Mouse (Mus musculus) embryonic facial prominence, embryonic 12.5 days (tissue): ENCODE data around the gene Mrps16. TPM values are rescaled to one million over a fixed set of nuclear protein-coding genes. Genes with fewer than 3 reads are reported as not detected.

Source experiments
- ATAC-seq: fragments of 200-750 bp; cut with Nextera tagmentation; 2 replicates; pipeline ENCODE4 v1.8.0; 2017; ENCODE audit not compliant: insufficient number of reproducible peaks, insufficient read depth, low FRiP score, low TSS enrichment
- H3K27ac ChIP-seq: fragments of 300-500 bp; sonication (generic); 2 replicates; pipeline ENCODE4 v1.5.1; 2016; ENCODE audit warnings: mild to moderate bottlenecking
- H3K27me3 ChIP-seq: fragments of 300-500 bp; sonication (generic); 2 replicates; pipeline ENCODE4 v1.6.1; 2016; ENCODE audit warnings: mild to moderate bottlenecking, moderate library complexity
- H3K36me3 ChIP-seq: fragments of 300-500 bp; sonication (generic); 2 replicates; pipeline ENCODE4 v1.6.1; 2016; ENCODE audit warnings: mild to moderate bottlenecking
- H3K4me1 ChIP-seq: fragments of 300-500 bp; sonication (generic); 2 replicates; pipeline ENCODE4 v1.6.1; 2016
- H3K4me2 ChIP-seq: fragments of 300-500 bp; sonication (generic); replicated peaks from 2 replicates; pipeline ENCODE4 v1.6.1; 2016; ENCODE audit warnings: mild to moderate bottlenecking, moderate library complexity
- H3K4me3 ChIP-seq: fragments of 300-500 bp; sonication (generic); 2 replicates; pipeline ENCODE4 v1.5.1; 2016; ENCODE audit warnings: mild to moderate bottlenecking
- H3K9ac ChIP-seq: fragments of 300-500 bp; sonication (generic); 2 replicates; pipeline ENCODE4 v1.6.1; 2016; ENCODE audit warnings: mild to moderate bottlenecking, moderate library complexity
- H3K9me3 ChIP-seq: fragments of 300-500 bp; sonication (generic); 2 replicates; pipeline ENCODE4 v1.6.1; 2016; ENCODE audit warnings: mild to moderate bottlenecking, moderate library complexity
- WGBS: fragments of 180-500 bp; shearing (Covaris S2); methylation state at CpG from one replicate; pipeline ENCODE4 v1.1.7; 2016; 5-methylcytosine and 5-hydroxymethylcytosine counted together
- polyA plus RNA-seq: library from polyadenylated mRNA; unstranded; fragments of >200 nt; fragmentation: Nextera tagmentation; extraction: Ambion mirVana; gene quantifications from 2 replicates; pipeline ENCODE4 v1.2.1, GENCODE M21; 2016

Mrps16 gene
- polyA plus RNA-seq = 87.4 and 91.6 TPM in 2 replicates

DNA sequence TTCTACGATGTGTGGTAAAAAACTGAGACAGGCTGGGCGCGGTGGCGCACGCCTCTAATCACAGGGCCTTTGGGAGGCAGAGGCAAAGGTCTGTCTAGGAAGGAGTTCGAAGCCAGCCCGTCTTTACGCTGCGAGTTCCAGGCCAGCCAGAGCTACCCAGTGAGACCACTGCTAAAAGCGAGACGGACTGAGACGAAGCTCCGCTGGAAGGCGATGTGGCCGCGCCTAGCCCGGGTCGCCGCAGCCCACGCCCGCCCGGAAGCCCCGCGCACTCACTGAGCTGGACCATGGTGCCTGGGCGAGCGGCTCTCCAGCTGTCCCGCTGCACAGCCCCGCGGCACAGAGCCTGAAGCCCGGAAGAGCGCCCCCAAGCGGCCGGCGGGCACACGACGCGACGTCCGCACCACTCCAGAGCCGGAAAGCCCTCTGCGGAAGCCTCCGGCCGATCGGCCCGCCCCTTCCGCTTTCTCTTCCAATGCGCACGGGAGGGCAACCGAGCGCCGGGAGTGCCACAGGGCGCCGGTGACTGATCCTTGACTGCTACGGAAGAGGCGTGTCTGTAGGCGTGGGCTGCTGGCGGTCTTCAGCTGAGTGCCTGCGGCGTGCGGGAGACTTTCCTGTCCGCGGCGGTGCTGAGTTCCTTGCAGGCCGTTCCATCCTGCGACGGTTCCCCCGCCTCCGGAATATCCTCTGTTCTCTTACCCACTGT is at the start of gene Mrps16:
Gene Mrps16 (minus strand): TSS at position 430 of the 709 bp plus-strand sequence.
- peaks cover 14% of the 10 kb centered on the region for H3K36me3 ChIP-seq
- H3K4me1 ChIP-seq = 0 out of 2 replicates have a peak, but pooled peaks cover 3% of the 10 kb centered on the region
- no peaks in the 10 kb centered on the region for H3K27me3 ChIP-seq
- peak within 1 kb of the TSS; percentile 57 for H3K4me2 ChIP-seq
- peak within 1 kb of the TSS; percentile 86 for H3K9ac ChIP-seq
- H3K4me3 ChIP-seq = peak within 1 kb of the TSS; percentile 84
- WGBS = 1% methylated on average over 65 of the region's 68 CpGs
- ATAC-seq = peak; percentile 92
- no peaks in the 10 kb centered on the region for H3K9me3 ChIP-seq
- peak within 1 kb of the TSS; percentile 88 for H3K27ac ChIP-seq

DNA sequence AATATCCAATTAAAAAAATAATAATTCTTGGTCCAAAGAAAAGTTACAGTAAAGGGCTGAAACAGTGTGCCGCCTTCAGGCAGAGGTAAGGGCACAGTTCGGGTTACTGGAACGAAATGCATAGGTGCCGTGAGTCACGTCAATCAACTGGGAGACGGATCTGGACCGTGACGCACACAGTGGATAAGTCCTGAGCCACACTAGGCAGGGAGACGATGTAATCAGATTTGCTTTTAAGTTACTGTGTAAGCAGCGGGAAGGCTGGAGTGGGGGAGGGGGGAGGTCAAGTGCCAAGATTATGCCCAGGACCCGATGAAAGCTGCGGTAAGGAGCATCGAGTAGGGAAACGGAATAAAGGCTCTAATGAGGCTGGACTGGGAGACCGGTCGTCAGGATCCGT is 48.8 kb upstream of the Mrps16 start:
- no peak overlapping the region for H3K4me2 ChIP-seq
- H3K4me3 ChIP-seq = no peak overlapping the region
- no peak overlapping the region for H3K9ac ChIP-seq
- no peaks in the 10 kb centered on the region for H3K9me3 ChIP-seq
- ATAC-seq = no peak
- H3K36me3 ChIP-seq = no peaks in the 10 kb centered on the region
- no peak overlapping the region for H3K27ac ChIP-seq
- H3K4me1 ChIP-seq = no peaks in the 10 kb centered on the region
- H3K27me3 ChIP-seq = no peaks in the 10 kb centered on the region
- 57% methylated on average over 17 of the region's 17 CpGs for WGBS

DNA sequence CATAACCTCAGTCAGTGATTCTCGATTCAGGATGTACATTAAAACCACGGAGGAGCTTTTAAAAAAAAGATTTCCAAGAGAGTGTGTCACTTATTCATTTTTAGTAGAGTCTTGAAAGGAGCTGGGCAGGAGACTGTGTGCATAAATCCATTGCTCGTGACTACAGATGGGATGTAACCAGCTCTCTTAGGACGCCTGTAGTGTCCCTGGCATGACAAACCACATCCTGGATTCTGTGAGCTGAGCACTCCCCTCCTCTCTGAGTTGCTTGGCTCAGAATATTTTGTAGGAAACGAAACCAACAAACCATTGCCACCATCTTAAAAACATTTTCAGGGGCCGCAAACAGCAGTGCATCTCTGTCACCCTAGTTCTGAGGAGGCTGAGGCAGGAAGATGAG is 43.5 kb upstream of the Mrps16 start:
- Histone ChIP-seq H3K4me3 (no peak overlapping the region), H3K9me3 (no peaks in the 10 kb centered on the region), H3K27ac (no peak overlapping the region), H3K9ac (no peak overlapping the region), H3K4me1 (no peaks in the 10 kb centered on the region), H3K4me2 (no peak overlapping the region), H3K36me3 (no peaks in the 10 kb centered on the region), H3K27me3 (no peaks in the 10 kb centered on the region)
- WGBS = 71% methylated on average over 6 of the region's 6 CpGs
- no peak for ATAC-seq

DNA sequence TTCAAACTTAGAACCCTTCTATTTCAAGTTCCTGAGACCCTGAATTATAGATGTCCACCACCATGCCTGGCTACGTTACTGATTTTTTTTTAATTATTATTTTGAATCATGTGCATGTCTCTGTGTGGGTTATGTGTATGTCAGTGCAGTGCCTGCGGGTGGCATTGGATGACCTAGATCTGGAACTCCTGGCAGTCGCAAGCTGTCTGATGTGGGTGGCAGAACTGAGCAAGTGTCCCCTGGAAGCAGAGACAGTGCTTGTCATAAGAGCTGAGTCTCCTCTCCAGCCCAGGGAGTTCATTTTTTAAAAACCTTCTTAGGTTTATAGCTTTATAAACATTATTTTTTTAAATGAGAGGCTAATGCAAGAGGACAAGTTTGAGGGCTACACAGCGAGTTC is 39.0 kb upstream of the Mrps16 start:
- Histone ChIP-seq H3K36me3 (no peaks in the 10 kb centered on the region), H3K4me3 (no peak overlapping the region), H3K9me3 (no peaks in the 10 kb centered on the region), H3K4me1 (no peaks in the 10 kb centered on the region), H3K9ac (no peak overlapping the region), H3K27ac (0 out of 2 replicates have a peak overlapping the region, but pooled peaks have one; percentile 2), H3K4me2 (no peak overlapping the region), H3K27me3 (no peaks in the 10 kb centered on the region)
- WGBS = 78% methylated on average over 4 of the region's 4 CpGs
- ATAC-seq = no peak

DNA sequence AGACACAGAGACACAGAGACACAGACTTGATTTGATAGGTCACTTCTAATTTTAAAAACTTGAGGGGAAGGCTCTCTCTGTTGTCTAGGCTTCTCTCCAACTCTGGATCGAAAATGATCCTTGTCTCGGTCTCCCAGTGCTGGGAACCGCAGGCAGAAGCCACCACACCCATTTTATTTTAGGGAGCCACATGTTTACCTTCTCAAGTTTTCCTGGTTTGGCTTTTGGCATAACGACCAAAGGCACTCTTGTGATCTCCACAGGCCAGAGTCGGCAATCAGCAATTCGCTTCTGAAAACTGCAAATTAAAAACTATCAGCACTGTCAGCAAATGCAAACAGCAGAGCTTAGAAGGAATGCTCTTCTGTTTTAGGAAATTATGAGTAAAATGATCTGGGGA is 38.3 kb upstream of the Mrps16 start:
- 62% methylated on average over 6 of the region's 6 CpGs for whole genome bisulfite sequencing
- ATAC-seq = no peak
- no peaks in the 10 kb centered on the region for H3K9me3 ChIP-seq
- H3K4me3 ChIP-seq = no peak overlapping the region
- H3K27me3 ChIP-seq = no peaks in the 10 kb centered on the region
- H3K4me2 ChIP-seq = no peak overlapping the region
- H3K36me3 ChIP-seq = no peaks in the 10 kb centered on the region
- H3K9ac ChIP-seq = no peak overlapping the region
- H3K4me1 ChIP-seq = no peaks in the 10 kb centered on the region
- no peak overlapping the region for H3K27ac ChIP-seq

DNA sequence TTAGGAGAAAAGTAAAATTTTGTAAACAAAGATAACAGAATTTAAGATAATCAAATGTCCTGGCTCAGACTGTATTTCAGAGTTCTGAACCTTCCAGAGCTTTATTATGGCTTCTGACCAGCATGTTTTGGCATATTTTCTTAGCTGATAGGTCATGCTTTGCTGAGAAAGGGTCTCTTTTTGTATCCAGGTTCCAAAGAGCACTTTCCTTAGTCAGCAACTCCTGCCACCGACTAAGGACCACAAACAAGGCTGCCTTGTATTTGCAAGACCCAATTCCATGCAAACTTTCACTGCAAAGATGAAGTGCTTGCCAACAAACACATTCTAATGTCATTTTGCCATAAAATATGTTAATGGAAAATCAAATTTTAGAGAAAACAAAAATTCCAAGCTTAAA is 36.4 kb upstream of the Mrps16 start:
- H3K9ac ChIP-seq = no peak overlapping the region
- H3K4me1 ChIP-seq = no peaks in the 10 kb centered on the region
- WGBS = 45% methylated on average over 1 of the region's 1 CpGs
- H3K4me2 ChIP-seq = no peak overlapping the region
- no peaks in the 10 kb centered on the region for H3K9me3 ChIP-seq
- H3K36me3 ChIP-seq = no peaks in the 10 kb centered on the region
- H3K27ac ChIP-seq = no peak overlapping the region
- H3K27me3 ChIP-seq = no peaks in the 10 kb centered on the region
- no peak for ATAC-seq
- H3K4me3 ChIP-seq = no peak overlapping the region

DNA sequence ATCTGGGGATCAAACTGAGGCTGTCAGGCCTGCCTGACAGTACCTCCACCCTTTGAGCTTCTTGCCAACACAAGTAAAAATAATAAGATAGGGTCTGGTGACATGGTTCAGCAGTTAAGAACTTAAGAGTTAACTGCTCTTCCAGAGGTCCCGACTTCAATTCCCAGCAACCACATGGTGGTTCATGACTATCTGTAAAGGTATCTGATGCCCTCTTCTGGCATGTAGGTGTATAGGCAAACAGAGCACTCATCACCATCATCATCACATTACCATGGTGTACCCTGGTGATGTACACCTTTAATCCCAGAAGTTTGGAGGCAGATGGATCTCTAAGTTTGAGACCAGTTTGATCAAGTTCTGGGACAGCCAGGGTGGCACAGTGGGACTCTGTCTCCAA is 35.2 kb upstream of the Mrps16 start:
- H3K4me2 ChIP-seq = no peak overlapping the region
- no peak for ATAC-seq
- 36% methylated on average over 1 of the region's 1 CpGs for WGBS

DNA sequence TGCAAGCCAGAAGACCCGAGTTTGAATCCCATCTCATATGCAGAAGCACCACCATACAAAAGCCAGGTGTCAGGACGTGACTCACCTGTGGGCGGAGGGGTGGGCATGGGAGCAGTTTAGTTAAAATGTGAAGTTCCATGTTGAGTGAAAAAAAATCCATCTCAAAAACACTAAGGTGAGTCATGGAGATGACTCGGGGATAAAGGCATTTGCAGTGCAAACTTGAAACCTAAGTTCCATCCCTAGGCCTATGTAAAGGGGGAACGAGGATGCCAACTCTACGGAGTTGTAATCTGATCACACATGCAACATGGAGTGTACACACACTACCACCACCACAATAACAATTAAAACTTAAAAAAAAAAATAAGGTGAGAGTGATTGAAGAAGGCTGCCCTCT is 29.6 kb upstream of the Mrps16 start:
- Histone ChIP-seq H3K4me1 (no peaks in the 10 kb centered on the region), H3K27me3 (no peaks in the 10 kb centered on the region), H3K36me3 (no peaks in the 10 kb centered on the region), H3K27ac (no peak overlapping the region), H3K9me3 (no peaks in the 10 kb centered on the region), H3K4me2 (no peak overlapping the region), H3K4me3 (no peak overlapping the region), H3K9ac (no peak overlapping the region)
- 82% methylated on average over 6 of the region's 6 CpGs for WGBS
- no peak for ATAC-seq

More for the DNA sequence above, 35.2 kb upstream of the Mrps16 start:
- Histone ChIP-seq H3K9ac (no peak overlapping the region), H3K9me3 (no peaks in the 10 kb centered on the region), H3K36me3 (no peaks in the 10 kb centered on the region), H3K4me1 (no peaks in the 10 kb centered on the region), H3K27ac (no peak overlapping the region), H3K27me3 (no peaks in the 10 kb centered on the region), H3K4me3 (no peak overlapping the region)

GRCm38 (mm10) chr14:20422257-20422656 is 28.8 kb upstream of the Mrps16 start:
- Histone ChIP-seq H3K4me1 (no peaks in the 10 kb centered on the region), H3K27ac (no peak overlapping the region), H3K9ac (no peak overlapping the region), H3K36me3 (no peaks in the 10 kb centered on the region), H3K4me2 (no peak overlapping the region), H3K27me3 (no peaks in the 10 kb centered on the region), H3K4me3 (no peak overlapping the region), H3K9me3 (no peaks in the 10 kb centered on the region)
- ATAC-seq = no peak
- 68% methylated on average over 7 of the region's 7 CpGs for WGBS

DNA sequence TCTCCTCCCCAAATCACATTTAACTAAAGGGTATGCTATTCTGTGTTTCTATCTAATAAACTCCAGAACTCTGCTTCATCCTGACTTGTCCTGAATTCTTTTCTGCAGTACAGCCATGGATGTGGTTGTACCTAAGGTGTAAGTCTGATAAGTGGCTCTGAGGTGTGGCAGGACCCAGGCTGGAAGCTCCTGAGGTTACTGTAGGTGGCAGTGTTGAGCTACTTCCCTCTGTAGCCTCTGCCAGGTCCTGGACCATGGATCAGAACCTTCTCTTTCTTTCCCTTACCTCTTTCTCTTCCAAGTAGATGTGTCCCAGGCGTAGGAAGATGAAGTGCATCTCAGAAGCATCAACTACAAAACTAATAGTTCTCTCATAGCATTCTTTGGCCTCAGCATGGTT is 6.6 kb upstream of the Mrps16 start:
- H3K27ac ChIP-seq = no peak overlapping the region
- 63% methylated on average over 1 of the region's 1 CpGs for WGBS
- no peaks in the 10 kb centered on the region for H3K9me3 ChIP-seq
- no peaks in the 10 kb centered on the region for H3K27me3 ChIP-seq
- H3K36me3 ChIP-seq = no peaks in the 10 kb centered on the region
- no peak overlapping the region for H3K4me2 ChIP-seq
- H3K4me1 ChIP-seq = no peaks in the 10 kb centered on the region
- H3K4me3 ChIP-seq = no peak overlapping the region
- no peak for ATAC-seq
- H3K9ac ChIP-seq = no peak overlapping the region

DNA sequence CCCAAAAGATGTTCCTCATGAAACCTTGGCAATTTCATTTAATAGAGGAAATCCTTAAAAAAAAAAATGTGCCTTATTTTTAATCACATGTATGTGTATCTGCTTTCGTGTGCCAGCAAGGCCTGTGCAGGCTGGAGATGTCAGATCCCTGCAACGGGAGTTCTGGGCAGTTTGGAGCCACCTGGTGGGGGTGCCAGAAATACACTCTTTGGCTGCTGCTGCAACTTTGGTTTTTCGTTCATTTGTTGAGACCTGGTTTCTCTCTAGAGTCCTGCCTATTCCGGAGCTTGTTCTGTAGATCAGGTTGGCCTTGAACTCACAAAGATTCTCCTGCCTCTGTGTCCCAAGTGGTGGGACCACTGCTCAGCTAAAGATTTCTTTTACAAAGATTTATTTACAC is 5.4 kb upstream of the Mrps16 start:
- no peak overlapping the region for H3K4me3 ChIP-seq
- no peaks in the 10 kb centered on the region for H3K36me3 ChIP-seq
- ATAC-seq = no peak
- 45% methylated on average over 4 of the region's 4 CpGs for WGBS
- no peak overlapping the region for H3K27ac ChIP-seq
- no peaks in the 10 kb centered on the region for H3K4me1 ChIP-seq
- no peak overlapping the region for H3K4me2 ChIP-seq
- no peak overlapping the region for H3K9ac ChIP-seq
- H3K9me3 ChIP-seq = no peaks in the 10 kb centered on the region
- H3K27me3 ChIP-seq = no peaks in the 10 kb centered on the region

DNA sequence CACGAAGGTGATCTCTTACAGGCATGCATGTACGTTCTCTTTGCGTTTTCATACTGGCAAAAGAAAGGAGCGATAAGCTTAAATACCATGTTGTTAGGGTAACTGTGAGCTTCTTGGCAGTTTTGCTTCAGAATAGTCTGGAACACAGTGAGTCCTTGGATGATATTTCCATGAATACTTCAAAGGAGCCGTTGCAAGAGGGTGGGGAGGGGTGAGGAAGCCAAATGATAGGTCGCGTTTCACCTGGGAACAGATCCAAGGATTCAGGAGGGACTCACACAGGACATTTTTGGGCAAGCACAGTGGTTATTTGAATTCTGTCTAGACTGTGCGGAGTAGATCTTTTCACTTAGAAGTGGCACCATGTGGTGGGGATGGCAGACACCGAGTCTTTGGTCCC is 3.8 kb upstream of the Mrps16 start:
- WGBS = 83% methylated on average over 9 of the region's 9 CpGs
- Histone ChIP-seq H3K9me3 (no peaks in the 10 kb centered on the region), H3K9ac (no peak overlapping the region; the same call in 1 of the 2 replicates), H3K4me3 (no peak overlapping the region), H3K4me1 (no peaks in the 10 kb centered on the region), H3K27ac (no peak overlapping the region), H3K4me2 (no peak overlapping the region), H3K27me3 (no peaks in the 10 kb centered on the region), H3K36me3 (no peaks in the 10 kb centered on the region)
- no peak for ATAC-seq
